Mouse (Mus musculus) urinary bladder, postnatal 10 days (tissue): ENCODE measurements around the gene Usp34.
"Not testable (repeated sequence)": the region's sequence is repeated elsewhere in the genome, so short reads cannot be mapped to it uniquely, and the experiment has no call there.

Source experiments
- DNase-seq: peaks from one replicate; pipeline ENCODE4 v3.0.0; 2022; ENCODE audit warnings: low spot score

Gene Usp34

DNA sequence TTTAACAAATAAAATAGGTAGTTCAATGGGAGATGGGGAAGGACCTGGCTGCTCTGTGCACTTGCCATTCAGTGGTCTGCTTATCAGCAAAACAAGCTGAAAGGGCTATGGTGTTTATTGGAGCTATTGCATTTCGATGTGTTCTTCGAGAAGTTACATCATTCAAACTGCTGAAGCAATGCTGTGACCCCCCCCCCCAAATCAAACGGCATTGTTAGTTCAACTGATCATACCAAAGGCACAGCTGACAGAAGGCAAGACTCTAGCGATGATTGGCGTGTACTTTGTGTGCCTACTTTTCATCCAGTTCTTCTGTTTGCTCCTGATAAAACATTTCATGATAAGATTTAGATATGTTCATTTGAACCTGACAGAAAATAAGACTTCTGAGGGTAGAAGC, 191.9 kb downstream of the Usp34 start:
- DNase-seq, result no peak

DNA sequence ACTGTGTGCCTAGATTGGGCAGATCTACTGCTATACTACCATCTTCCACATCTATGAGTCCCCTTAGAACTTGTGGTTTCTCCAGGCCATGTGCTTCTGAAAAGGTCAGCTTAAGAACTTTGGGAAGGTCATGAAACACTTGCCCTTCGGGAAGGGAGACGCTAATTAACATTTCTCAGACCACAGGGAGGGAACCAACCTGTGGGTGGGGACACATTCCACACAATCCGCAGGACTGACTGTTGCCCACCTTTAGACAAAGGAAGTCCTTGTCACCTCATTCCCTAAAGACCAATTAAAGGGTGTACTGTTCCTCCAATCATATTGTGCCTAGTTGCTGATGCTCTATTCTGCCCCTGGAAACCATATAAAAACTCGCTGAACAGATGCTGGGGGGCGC, 198.1 kb downstream of the Usp34 start:
- DNase-seq, result not testable (repeated sequence)

DNA sequence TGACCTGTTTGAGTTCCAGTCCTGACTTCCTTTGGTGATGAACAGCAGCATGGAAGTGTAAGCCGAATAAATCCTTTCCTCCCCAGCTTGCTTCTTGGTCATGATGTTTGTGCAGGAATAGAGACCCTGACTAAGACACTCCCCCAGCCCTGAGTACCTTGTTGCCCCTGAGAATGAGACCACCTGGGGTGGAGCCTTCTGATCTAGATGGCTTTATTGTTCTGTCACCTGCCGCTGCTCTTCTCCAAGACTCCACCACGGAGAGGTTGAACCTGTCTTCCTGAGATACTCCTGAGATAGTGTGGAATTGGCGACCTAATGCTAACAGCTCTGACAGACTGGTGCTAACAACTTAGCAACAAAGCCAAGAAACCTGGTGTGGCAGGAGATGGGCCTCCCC, 208.1 kb downstream of the Usp34 start:
- DNase-seq, result not testable (repeated sequence)

DNA sequence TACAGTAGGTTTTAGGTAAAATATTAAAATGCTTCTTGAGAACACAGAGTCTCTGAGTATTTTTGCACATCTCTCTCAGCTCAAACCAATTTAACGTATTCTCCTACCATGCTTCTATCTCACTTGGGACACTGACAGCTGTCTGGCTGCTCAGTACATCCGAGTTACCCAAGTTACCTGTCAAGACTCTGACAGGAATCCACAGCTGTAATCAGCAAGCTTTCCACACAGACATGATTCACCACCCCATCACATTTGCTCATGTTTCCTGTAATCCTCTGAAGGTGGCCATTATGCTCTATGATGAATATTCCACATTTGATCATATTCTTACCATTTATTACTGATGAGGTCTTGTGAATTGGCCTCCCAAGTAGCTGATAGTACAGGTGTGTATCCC, 208.6 kb downstream of the Usp34 start:
- no peak for DNase-seq

DNA sequence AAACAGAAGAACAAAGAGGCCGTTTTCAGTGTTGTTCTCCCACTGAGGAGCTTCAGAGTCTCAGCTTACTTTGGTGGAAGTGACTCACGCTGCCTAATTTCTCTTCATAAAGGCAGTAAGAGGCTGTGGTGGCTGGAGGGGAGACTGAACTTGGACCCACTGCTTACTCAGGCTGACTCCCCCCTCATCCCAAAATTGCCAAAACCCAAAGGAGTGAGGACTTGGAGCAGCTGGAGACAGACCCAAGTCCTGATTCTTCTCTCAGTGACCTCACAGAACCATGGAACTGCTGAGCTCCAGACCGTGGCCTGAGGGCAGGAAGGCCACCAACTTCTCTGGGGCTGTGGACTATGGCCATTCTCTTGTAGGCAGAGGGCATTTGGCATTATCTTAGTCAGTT, 212.3 kb downstream of the Usp34 start:
- no peak for DNase-seq

DNA sequence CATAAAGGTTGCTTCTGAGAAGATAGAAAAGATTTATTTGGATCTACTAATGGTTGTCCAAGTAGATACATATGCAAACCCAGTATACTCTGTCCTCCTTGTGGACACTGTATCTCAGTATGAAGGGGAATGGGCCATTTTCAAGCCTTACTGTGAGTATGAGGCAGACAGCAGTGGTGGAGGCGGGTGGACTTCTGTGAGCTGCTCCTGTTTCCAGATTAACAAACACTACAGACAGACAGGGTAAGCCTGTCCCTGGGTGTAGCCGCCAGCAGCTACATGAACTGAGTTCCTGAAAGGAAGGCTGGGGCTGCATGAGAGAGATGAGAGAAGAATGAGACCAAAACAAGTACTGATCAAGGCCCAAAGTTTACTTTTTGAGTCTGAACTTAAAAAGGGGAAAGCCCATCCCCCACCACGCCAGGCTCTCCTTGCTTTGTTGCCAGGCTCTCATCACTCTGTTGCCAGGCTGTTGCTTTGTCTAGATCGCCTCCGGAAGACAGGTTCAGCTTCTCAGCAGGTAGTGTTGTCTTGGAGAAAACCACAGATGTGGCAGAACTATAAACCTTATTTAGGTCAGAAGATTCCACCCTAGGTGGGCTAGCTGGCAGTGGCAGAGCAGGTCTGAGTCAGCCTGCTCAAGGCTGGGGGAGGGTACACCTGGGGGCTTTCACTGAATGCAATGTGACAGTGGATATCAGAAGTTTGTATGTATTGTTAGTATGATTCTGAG, 213.9 kb downstream of the Usp34 start, which contains the start of gene 1700093K21Rik:
TSS of gene 1700093K21Rik (minus strand) at position 683 of the 733 bp plus-strand sequence.
- DNase-seq, result no peak

DNA sequence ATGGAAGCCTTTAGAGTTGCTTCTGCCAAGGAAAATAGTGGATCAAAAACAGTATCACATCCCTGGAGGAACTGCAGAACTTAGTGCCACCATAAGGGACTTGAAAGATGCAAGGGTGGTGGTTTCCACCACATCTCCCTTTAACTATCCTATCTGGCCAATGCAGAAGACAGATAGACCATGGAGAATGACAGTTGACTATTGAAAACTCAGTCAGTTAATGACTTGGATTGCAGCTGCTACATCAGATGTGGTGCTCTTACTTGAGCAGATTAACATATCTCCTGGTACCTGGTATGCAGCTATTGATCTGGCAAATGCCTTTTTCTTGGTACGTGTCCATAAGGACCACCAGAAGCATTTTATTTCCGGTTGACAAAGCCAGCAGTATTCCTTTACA, 230.8 kb downstream of the Usp34 start:
- no peak for DNase-seq
